Mouse (Mus musculus) lung, embryonic 15.5 days (tissue): ENCODE data around the gene Bicdl1. TPM values are rescaled to one million over a fixed set of nuclear protein-coding genes. Genes with fewer than 3 reads are reported as not detected.
A peak's percentile ranks its signal among the peaks of the same experiment; 100 is the strongest.
"Not testable (repeated sequence)": the region's sequence is repeated elsewhere in the genome, so short reads cannot be mapped to it uniquely, and the experiment has no call there.

ENCODE experiments used
- ATAC-seq: fragments of 200-750 bp; cut with Nextera tagmentation; 2 replicates; pipeline ENCODE4 v1.8.0; 2017; ENCODE audit warnings: moderate number of reproducible peaks, borderline replicate concordance; ENCODE audit not compliant: low FRiP score, low TSS enrichment; ENCODE audit errors: extremely low read depth
- H3K27ac ChIP-seq: fragments of 300-500 bp; sonication (generic); 2 replicates; pipeline ENCODE4 v1.5.1; 2015; ENCODE audit warnings: moderate library complexity, mild to moderate bottlenecking, inconsistent platforms
- H3K27me3 ChIP-seq: fragments of 300-500 bp; sonication (generic); 2 replicates; pipeline ENCODE4 v1.6.1; 2015; ENCODE audit warnings: inconsistent platforms
- H3K36me3 ChIP-seq: fragments of 300-500 bp; sonication (generic); 2 replicates; pipeline ENCODE4 v1.6.1; 2015; ENCODE audit warnings: inconsistent platforms
- H3K4me1 ChIP-seq: fragments of 300-500 bp; sonication (generic); 2 replicates; pipeline ENCODE4 v1.6.1; 2015; ENCODE audit warnings: inconsistent platforms
- H3K4me2 ChIP-seq: fragments of 300-500 bp; sonication (generic); 2 replicates; pipeline ENCODE4 v1.6.1; 2015; ENCODE audit warnings: inconsistent platforms, mild to moderate bottlenecking, moderate library complexity
- H3K4me3 ChIP-seq: fragments of 300-500 bp; sonication (generic); 2 replicates; pipeline ENCODE4 v1.5.1; 2015; ENCODE audit warnings: mild to moderate bottlenecking, inconsistent platforms
- H3K9ac ChIP-seq: fragments of 300-500 bp; sonication (generic); 2 replicates; pipeline ENCODE4 v1.6.1; 2015; ENCODE audit warnings: inconsistent platforms
- H3K9me3 ChIP-seq: fragments of 300-500 bp; sonication (generic); 2 replicates; pipeline ENCODE4 v1.6.1; 2016; ENCODE audit warnings: inconsistent platforms
- WGBS: fragments of 180-500 bp; shearing (Covaris S2); methylation state at CpG from one replicate; pipeline ENCODE4 v1.1.7; 2015; 5-methylcytosine and 5-hydroxymethylcytosine counted together
- polyA plus RNA-seq: library from polyadenylated mRNA; unstranded; fragments of >200 nt; fragmentation: Nextera tagmentation; extraction: Ambion mirVana; gene quantifications from 2 replicates; pipeline ENCODE4 v1.2.1, GENCODE M21; 2015

Gene Bicdl1
- polyA plus RNA-seq, 1 experiment from 2014 or later, result 11.6 TPM

- no peak overlapping the region for H3K4me3 ChIP-seq
- ATAC-seq, result no peak
- WGBS, result 56% methylated on average over 5 of the region's 5 CpGs
Observed at GRCm38 (mm10) chr5:115752883-115753282, 21.5 kb upstream of the Bicdl1 start.

GRCm38 (mm10) chr5:115751916-115752315, 20.5 kb upstream of the Bicdl1 start:
- H3K4me2 ChIP-seq, H3K36me3 ChIP-seq, H3K27ac ChIP-seq, H3K9ac ChIP-seq, H3K4me3 ChIP-seq, H3K27me3 ChIP-seq, ATAC-seq, H3K9me3 ChIP-seq, H3K4me1 ChIP-seq: not testable (repeated sequence)
- 89% methylated on average over 9 of the region's 9 CpGs for WGBS

More at GRCm38 (mm10) chr5:115752883-115753282, 21.5 kb upstream of the Bicdl1 start:
- H3K4me1 ChIP-seq, result no peaks in the 10 kb centered on the region
- H3K36me3 ChIP-seq, result no peaks in the 10 kb centered on the region
- H3K9me3 ChIP-seq, result no peaks in the 10 kb centered on the region
- H3K9ac ChIP-seq, result no peak overlapping the region
- H3K27me3 ChIP-seq, result no peaks in the 10 kb centered on the region
- no peak overlapping the region for H3K4me2 ChIP-seq
- H3K27ac ChIP-seq, result no peak overlapping the region

- WGBS, result 56% methylated on average over 8 of the region's 8 CpGs
- no peak overlapping the region for H3K27ac ChIP-seq
- H3K4me2 ChIP-seq, result no peak overlapping the region
- ATAC-seq, result no peak
- no peaks in the 10 kb centered on the region for H3K27me3 ChIP-seq
- no peak overlapping the region for H3K4me3 ChIP-seq
- H3K9ac ChIP-seq, result no peak overlapping the region
- no peaks in the 10 kb centered on the region for H3K4me1 ChIP-seq
- H3K36me3 ChIP-seq, result no peaks in the 10 kb centered on the region
- no peaks in the 10 kb centered on the region for H3K9me3 ChIP-seq
Observed at GRCm38 (mm10) chr5:115748316-115748715, 16.9 kb upstream of the Bicdl1 start.

GRCm38 (mm10) chr5:115745319-115745718, 13.9 kb upstream of the Bicdl1 start:
- Histone ChIP-seq H3K9me3 (no peaks in the 10 kb centered on the region), H3K36me3 (no peaks in the 10 kb centered on the region), H3K4me1 (no peaks in the 10 kb centered on the region), H3K4me3 (no peak overlapping the region), H3K4me2 (no peak overlapping the region), H3K9ac (no peak overlapping the region), H3K27ac (no peak overlapping the region), H3K27me3 (no peaks in the 10 kb centered on the region)
- ATAC-seq, result no peak
- whole genome bisulfite sequencing, result 79% methylated on average over 15 of the region's 15 CpGs

- peaks cover 9% of the 10 kb centered on the region for H3K27me3 ChIP-seq
- no peak overlapping the region for H3K27ac ChIP-seq
- no peak for ATAC-seq
- H3K9ac ChIP-seq, result no peak overlapping the region
- H3K4me1 ChIP-seq, result no peaks in the 10 kb centered on the region
- no peaks in the 10 kb centered on the region for H3K36me3 ChIP-seq
- H3K4me2 ChIP-seq, result no peak overlapping the region
- no peaks in the 10 kb centered on the region for H3K9me3 ChIP-seq
- H3K4me3 ChIP-seq, result no peak overlapping the region
- WGBS, result 86% methylated on average over 5 of the region's 5 CpGs
Observed at GRCm38 (mm10) chr5:115738032-115738431, 6.6 kb upstream of the Bicdl1 start.

DNA sequence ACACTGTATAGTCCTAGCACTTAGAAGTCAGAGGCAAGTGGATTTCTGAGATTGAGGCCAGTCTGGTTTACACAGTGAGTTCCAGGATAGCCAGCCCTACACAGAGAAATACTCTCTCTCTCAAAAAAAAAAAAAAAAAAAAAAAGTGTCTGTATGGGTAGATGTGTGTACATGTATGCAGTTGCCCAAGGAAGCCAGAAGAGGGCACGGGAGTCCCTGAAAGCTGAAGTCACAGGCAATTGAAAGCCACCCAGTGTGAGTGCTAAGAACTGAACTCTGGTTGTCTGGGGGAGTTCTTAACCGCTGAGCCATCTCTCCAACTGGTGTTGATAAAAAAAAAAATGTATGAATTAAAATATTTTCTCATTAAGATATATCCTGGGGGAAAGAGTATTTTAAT, 3.1 kb upstream of the Bicdl1 start:
- Histone ChIP-seq H3K4me1 (peaks cover 17% of the 10 kb centered on the region), H3K36me3 (no peaks in the 10 kb centered on the region), H3K9ac (no peak overlapping the region), H3K27ac (no peak overlapping the region), H3K4me3 (no peak overlapping the region), H3K4me2 (no peak overlapping the region), H3K9me3 (no peaks in the 10 kb centered on the region), H3K27me3 (peaks cover 28% of the 10 kb centered on the region)
- WGBS, result 85% methylated on average over 2 of the region's 2 CpGs
- no peak for ATAC-seq

GRCm38 (mm10) chr5:115732849-115733216, 1.4 kb upstream of the Bicdl1 start:
- H3K9me3 ChIP-seq, result no peaks in the 10 kb centered on the region
- peaks cover 31% of the 10 kb centered on the region for H3K27me3 ChIP-seq
- no peak overlapping the region for H3K27ac ChIP-seq
- peak; percentile 17; the same call in 1 of the 2 replicates for ATAC-seq
- peak overlapping the region; percentile 56 for H3K4me3 ChIP-seq
- peaks cover 17% of the 10 kb centered on the region for H3K4me1 ChIP-seq
- H3K36me3 ChIP-seq, result no peaks in the 10 kb centered on the region
- under 1% methylated on average over 9 of the region's 9 CpGs for WGBS
- H3K4me2 ChIP-seq, result peak overlapping the region; percentile 100
- no peak overlapping the region for H3K9ac ChIP-seq

GRCm38 (mm10) chr5:115732176-115732848, 891 bp upstream of the Bicdl1 start:
- Histone ChIP-seq H3K9me3 (no peaks in the 10 kb centered on the region), H3K4me3 (peak overlapping the region; percentile 56), H3K27me3 (peaks cover 31% of the 10 kb centered on the region), H3K36me3 (no peaks in the 10 kb centered on the region), H3K27ac (peak overlapping the region; percentile 33), H3K4me2 (peak overlapping the region; percentile 100), H3K9ac (no peak overlapping the region), H3K4me1 (peaks cover 17% of the 10 kb centered on the region)
- WGBS, result under 1% methylated on average over 54 of the region's 91 CpGs
- ATAC-seq, result peak; percentile 90

GRCm38 (mm10) chr5:115731732-115732175, 333 bp upstream of the Bicdl1 start:
- H3K9ac ChIP-seq, result no peak overlapping the region
- no peaks in the 10 kb centered on the region for H3K9me3 ChIP-seq
- under 1% methylated on average over 27 of the region's 72 CpGs for WGBS
- H3K4me1 ChIP-seq, result peaks cover 17% of the 10 kb centered on the region
- peak overlapping the region; percentile 33 for H3K27ac ChIP-seq
- peak overlapping the region; percentile 100 for H3K4me2 ChIP-seq
- H3K27me3 ChIP-seq, result peaks cover 31% of the 10 kb centered on the region
- peak; percentile 9; the same call in 1 of the 2 replicates for ATAC-seq
- H3K36me3 ChIP-seq, result no peaks in the 10 kb centered on the region
- H3K4me3 ChIP-seq, result peak overlapping the region; percentile 56

DNA sequence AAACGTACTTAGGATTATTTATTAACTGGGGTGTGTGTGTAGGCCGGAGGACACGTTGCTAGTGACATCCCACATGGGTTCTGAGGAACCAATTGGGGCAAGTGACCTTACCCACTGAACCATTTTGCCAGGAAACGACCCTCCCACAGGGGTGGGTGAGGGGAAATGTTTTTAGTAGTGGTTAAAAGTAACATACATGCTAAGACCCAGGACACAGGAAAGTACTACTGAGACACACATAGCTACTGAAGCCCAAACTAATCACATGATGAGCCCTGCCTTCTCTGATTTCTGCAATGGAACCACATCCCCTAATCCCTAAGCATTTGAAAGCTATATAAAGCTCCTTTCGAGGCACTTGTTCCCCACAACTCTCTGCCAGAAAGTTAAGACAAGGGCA, 1.1 kb downstream of the Bicdl1 start:
- Histone ChIP-seq H3K4me2 (0 out of 2 replicates have a peak overlapping the region, but pooled peaks have one; percentile 100), H3K27ac (no peak overlapping the region), H3K9me3 (no peaks in the 10 kb centered on the region), H3K27me3 (peaks cover 31% of the 10 kb centered on the region), H3K9ac (no peak overlapping the region), H3K4me1 (peaks cover 17% of the 10 kb centered on the region), H3K36me3 (no peaks in the 10 kb centered on the region), H3K4me3 (no peak overlapping the region)
- ATAC-seq, result no peak
- WGBS, result 60% methylated on average over 5 of the region's 5 CpGs

DNA sequence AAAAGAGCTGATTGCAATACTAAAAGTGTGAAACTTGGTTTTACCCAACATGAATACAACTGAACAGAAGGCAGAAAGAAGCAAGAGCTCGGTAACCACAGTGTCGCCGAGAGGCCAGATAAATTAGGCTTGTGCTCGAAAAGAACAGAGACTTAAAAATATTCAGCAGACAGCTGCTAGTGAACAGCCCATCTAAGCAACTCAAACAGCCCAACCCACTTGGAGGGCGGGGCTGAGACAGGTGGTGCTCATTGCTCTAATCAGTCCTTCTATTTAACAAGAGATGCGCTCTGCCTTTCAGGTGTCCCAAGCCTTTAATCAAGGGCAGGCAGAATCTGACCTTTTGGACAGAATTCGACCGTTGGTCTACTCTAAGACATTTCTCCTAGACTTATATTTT, 4.8 kb downstream of the Bicdl1 start:
- Histone ChIP-seq H3K27me3 (peaks cover 19% of the 10 kb centered on the region), H3K9me3 (no peaks in the 10 kb centered on the region), H3K4me2 (no peak overlapping the region), H3K27ac (no peak overlapping the region), H3K4me1 (peaks cover 9% of the 10 kb centered on the region), H3K4me3 (no peak overlapping the region), H3K36me3 (no peaks in the 10 kb centered on the region), H3K9ac (no peak overlapping the region)
- ATAC-seq, result no peak
- WGBS, result 78% methylated on average over 8 of the region's 8 CpGs

GRCm38 (mm10) chr5:115726019-115726418, 5.4 kb downstream of the Bicdl1 start:
- H3K9ac ChIP-seq, result no peak overlapping the region
- WGBS, result 75% methylated on average over 16 of the region's 16 CpGs
- no peaks in the 10 kb centered on the region for H3K36me3 ChIP-seq
- no peak overlapping the region for H3K4me3 ChIP-seq
- no peak overlapping the region for H3K27ac ChIP-seq
- H3K27me3 ChIP-seq, result peaks cover 17% of the 10 kb centered on the region
- peaks cover 6% of the 10 kb centered on the region for H3K4me1 ChIP-seq
- H3K9me3 ChIP-seq, result no peaks in the 10 kb centered on the region
- ATAC-seq, result no peak
- H3K4me2 ChIP-seq, result no peak overlapping the region
